Mouse (Mus musculus): ENCODE data around the gene Igfals.
A peak's percentile ranks its signal among the peaks of the same experiment; 100 is the strongest.

Gene Igfals

GRCm38 (mm10) chr17:24894061-24894994, 28.5 kb downstream of the Igfals start:
- no peak for DNase-seq (ENCODE audit: low spot score)

GRCm38 (mm10) chr17:24894995-24895547, 29.3 kb downstream of the Igfals start, which contains the start of the genes Eme2 and Mrps34:
Gene Eme2 (minus strand): TSS chr17:24895087.
Gene Mrps34 (plus strand): TSS chr17:24895116.
- peak; percentile 86 for DNase-seq (ENCODE audit: low spot score)

- no peak for DNase-seq (ENCODE audit: low spot score)
Observed at GRCm38 (mm10) chr17:24895571-24896240, 29.9 kb downstream of the Igfals start.

GRCm38 (mm10) chr17:24896241-24896992, 30.6 kb downstream of the Igfals start, which contains the start of gene Nme3:
Gene Nme3 (plus strand): TSS chr17:24896500.
- peak; percentile 79 for DNase-seq (ENCODE audit: low spot score)

- peak; percentile 5 for DNase-seq (ENCODE audit: low spot score)
Observed at GRCm38 (mm10) chr17:24896993-24897269, 31.1 kb downstream of the Igfals start.

GRCm38 (mm10) chr17:24897600-24897999, 31.8 kb downstream of the Igfals start:
- no peak for DNase-seq (ENCODE audit: low spot score)

- DNase-seq (ENCODE audit: low spot score): no peak
Observed at GRCm38 (mm10) chr17:24898041-24898854, 32.5 kb downstream of the Igfals start.

GRCm38 (mm10) chr17:24899153-24899552, 33.4 kb downstream of the Igfals start:
- DNase-seq (ENCODE audit: low spot score): no peak

GRCm38 (mm10) chr17:24900014-24900413, 34.2 kb downstream of the Igfals start:
- DNase-seq (ENCODE audit: low spot score): no peak

GRCm38 (mm10) chr17:24902124-24902523, 36.3 kb downstream of the Igfals start:
- no peak for DNase-seq (ENCODE audit: low spot score)

- peak; percentile 68 for DNase-seq (ENCODE audit: low spot score)
Observed at GRCm38 (mm10) chr17:24902671-24903474, 37.1 kb downstream of the Igfals start.

GRCm38 (mm10) chr17:24903767-24904166, 38.0 kb downstream of the Igfals start:
- DNase-seq (ENCODE audit: low spot score): no peak

GRCm38 (mm10) chr17:24907591-24907990, 41.8 kb downstream of the Igfals start:
- DNase-seq (ENCODE audit: low spot score): no peak

GRCm38 (mm10) chr17:24913984-24914383, 48.2 kb downstream of the Igfals start:
- no peak for DNase-seq (ENCODE audit: low spot score)

- no peak for DNase-seq (ENCODE audit: low spot score)
Observed at GRCm38 (mm10) chr17:24923246-24923645, 57.4 kb downstream of the Igfals start.

- no peak for DNase-seq (ENCODE audit: low spot score)
Observed at GRCm38 (mm10) chr17:24929506-24929905, 63.7 kb downstream of the Igfals start.

Data from retina, embryonic 14.5 days (tissue).